Mouse (Mus musculus): ENCODE results near the gene Ier5. TPM values are rescaled to one million over a fixed set of nuclear protein-coding genes. Genes with fewer than 3 reads are reported as not detected.

Gene Ier5
- total and polyA plus RNA-seq, 3 experiments: 7.2 to 7.4 TPM; not detected in 1

DNA sequence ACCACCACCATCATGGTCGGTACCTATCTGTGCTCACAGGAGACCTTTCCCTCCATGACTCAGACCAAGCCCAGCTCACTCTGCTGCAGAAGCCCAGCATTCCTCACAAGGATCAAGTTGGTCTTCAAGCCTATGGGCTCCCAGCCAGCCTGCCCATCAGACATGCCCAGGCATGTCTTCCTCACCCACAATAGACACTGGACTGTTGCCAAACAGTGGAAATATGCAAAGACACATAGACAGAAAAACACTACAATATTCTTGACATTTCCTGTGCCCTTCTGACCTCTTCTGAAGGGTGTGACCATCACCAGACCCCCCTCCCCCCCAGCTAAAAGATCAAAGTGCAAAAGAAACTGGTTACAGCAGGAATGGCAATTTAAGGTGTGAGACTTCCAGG, 43.3 kb downstream of the Ier5 start:
- H3K9me3 ChIP-seq (replicated peaks; ENCODE audit: insufficient read depth, low read length): no peaks in the 10 kb centered on the region
- H3K79me2 ChIP-seq (ENCODE audit: control insufficient read depth, insufficient read depth, low read length, poor library complexity): no peaks in the 10 kb centered on the region
- H3K4me1 ChIP-seq (ENCODE audit: control insufficient read depth in 1 of 2, insufficient read depth in 2 of 2, low read length in 2 of 2): peaks cover 6 to 24% of the 10 kb centered on the region in 2 experiments
- H3K27me3 ChIP-seq (ENCODE audit: control insufficient read depth in 1 of 2, insufficient read depth in 2 of 2, low read length in 2 of 2): no peaks in the 10 kb centered on the region
- no peak overlapping the region for H3K27ac ChIP-seq (ENCODE audit: control insufficient read depth, low read depth, low read length)
- DNase-seq (ENCODE audit: low read depth, low spot score): no peak
- no peak for TF ChIP-seq ZNF384 (IDR thresholded peaks at IDR 0.05; ENCODE audit: low read depth, low read length)
- no peak for TF ChIP-seq MAX (IDR thresholded peaks at IDR 0.05; ENCODE audit: low read length)
- TF ChIP-seq SIN3A (IDR thresholded peaks at IDR 0.05; ENCODE audit: low read length): no peak
- no peak for TF ChIP-seq SMC3 (IDR thresholded peaks at IDR 0.05; ENCODE audit: low read depth, low read length)
- TF ChIP-seq BHLHE40 (IDR thresholded peaks at IDR 0.05; ENCODE audit: borderline replicate concordance, low read depth, low read length): no peak
- TF ChIP-seq MAZ (IDR thresholded peaks at IDR 0.05; ENCODE audit: low read depth, low read length): no peak
- TF ChIP-seq MAFK (IDR thresholded peaks at IDR 0.05; ENCODE audit: borderline replicate concordance, low read depth, low read length): no peak
- peaks cover 0 to 9% of the 10 kb centered on the region in 2 experiments; a peak in 2 of 4 replicates for H3K36me3 ChIP-seq (ENCODE audit: control insufficient read depth in 1 of 2, insufficient read depth in 2 of 2, low read length in 2 of 2)
- no peak overlapping the region for H3K4me3 ChIP-seq (ENCODE audit: control insufficient read depth in 1 of 2, insufficient read depth in 1 of 2, low read depth in 2 of 2, low read length in 2 of 2)
- H3K9ac ChIP-seq (ENCODE audit: control insufficient read depth, low read depth, low read length, poor library complexity, severe bottlenecking): no peak overlapping the region

DNA sequence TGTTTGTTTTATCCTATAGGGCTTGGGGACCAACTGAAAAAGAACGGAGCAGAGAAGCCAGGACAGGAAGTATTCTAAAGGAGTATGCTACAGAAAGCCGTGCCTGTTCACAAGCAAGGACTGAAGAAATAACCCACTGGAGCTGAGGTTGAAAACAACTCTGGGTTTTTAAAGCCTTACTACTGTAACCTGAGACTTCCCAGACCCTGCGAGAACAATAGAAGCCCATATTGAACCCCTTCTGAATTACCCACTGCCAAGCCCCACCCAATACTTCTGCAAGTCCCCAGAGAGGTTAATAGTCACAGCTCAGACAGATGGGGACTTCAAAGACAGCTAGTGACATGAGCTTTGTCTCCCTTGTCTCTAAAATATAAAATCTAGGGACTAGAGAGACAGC, 44.4 kb downstream of the Ier5 start:
- no peak overlapping the region for H3K9ac ChIP-seq (ENCODE audit: control insufficient read depth, low read depth, low read length, poor library complexity, severe bottlenecking)
- H3K79me2 ChIP-seq (ENCODE audit: control insufficient read depth, insufficient read depth, low read length, poor library complexity): no peaks in the 10 kb centered on the region
- no peaks in the 10 kb centered on the region for H3K27me3 ChIP-seq (ENCODE audit: control insufficient read depth in 1 of 2, insufficient read depth in 2 of 2, low read length in 2 of 2)
- peaks cover 0 to 7% of the 10 kb centered on the region in 2 experiments; a peak in 2 of 4 replicates for H3K36me3 ChIP-seq (ENCODE audit: control insufficient read depth in 1 of 2, insufficient read depth in 2 of 2, low read length in 2 of 2)
- no peak overlapping the region for H3K27ac ChIP-seq (ENCODE audit: control insufficient read depth, low read depth, low read length)
- peak; percentile 23 for DNase-seq (ENCODE audit: low read depth, low spot score)
- H3K9me3 ChIP-seq (replicated peaks; ENCODE audit: insufficient read depth, low read length): no peaks in the 10 kb centered on the region
- peaks cover 4 to 26% of the 10 kb centered on the region in 2 experiments for H3K4me1 ChIP-seq (ENCODE audit: control insufficient read depth in 1 of 2, insufficient read depth in 2 of 2, low read length in 2 of 2)
- no peak for TF ChIP-seq GATA1 (IDR thresholded peaks at IDR 0.05; ENCODE audit: low read depth, low read length)
- TF ChIP-seq POLR2A (IDR thresholded peaks at IDR 0.05; ENCODE audit: control insufficient read depth in 1 of 2, insufficient read depth in 1 of 2, low read depth in 1 of 2, low read length in 2 of 2, poor library complexity in 1 of 2): no peak
- no peak for TF ChIP-seq EP300 (IDR thresholded peaks at IDR 0.05; ENCODE audit: low read depth in 1 of 2, low read length in 2 of 2)
- TF ChIP-seq TBP (IDR thresholded peaks at IDR 0.05; ENCODE audit: low read depth, low read length): no peak
- TF ChIP-seq ZMIZ1 (IDR thresholded peaks at IDR 0.05; ENCODE audit: low read depth, low read length): no peak
- TF ChIP-seq RAD21 (IDR thresholded peaks at IDR 0.05; ENCODE audit: low read depth, low read length): no peak
- peak overlapping the region in 1 of 2 experiments; percentile 56; a peak in 1 of 4 replicates for H3K4me3 ChIP-seq (ENCODE audit: control insufficient read depth in 1 of 2, insufficient read depth in 1 of 2, low read depth in 2 of 2, low read length in 2 of 2)

DNA sequence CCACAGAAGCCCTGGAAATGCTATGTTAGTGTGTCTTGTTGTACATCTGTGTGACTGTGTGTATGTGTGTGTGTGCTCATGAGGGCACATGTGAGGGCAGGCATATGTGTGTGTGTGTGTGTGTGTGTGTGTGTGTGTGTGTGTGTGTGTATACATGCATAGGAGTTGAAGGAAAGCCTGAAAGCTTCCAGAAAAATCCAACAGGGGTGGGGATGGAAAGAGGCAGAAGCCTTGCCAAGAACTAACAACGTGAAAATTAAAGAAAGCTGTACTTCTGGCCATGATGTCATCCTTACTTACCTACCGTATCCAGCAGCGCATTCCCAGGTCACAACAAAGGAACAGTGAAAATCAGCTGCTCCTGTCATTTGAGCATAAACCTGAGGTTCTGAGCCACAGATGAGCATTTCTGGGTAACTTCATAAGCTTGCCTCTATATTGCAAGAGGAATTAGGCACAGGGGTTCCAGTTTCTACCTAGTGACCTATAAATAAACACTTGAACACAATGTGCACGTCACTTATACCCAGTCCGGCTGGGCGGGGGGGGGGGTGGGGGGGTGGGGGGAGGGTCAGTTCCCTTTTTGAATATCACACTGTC, 45.0 kb downstream of the Ier5 start:
- DNase-seq (ENCODE audit: low read depth, low spot score): peak; percentile 25
- Histone ChIP-seq H3K27me3 (ENCODE audit: control insufficient read depth in 1 of 2, insufficient read depth in 2 of 2, low read length in 2 of 2) (no peaks in the 10 kb centered on the region), H3K79me2 (ENCODE audit: control insufficient read depth, insufficient read depth, low read length, poor library complexity) (no peaks in the 10 kb centered on the region), H3K9me3 (replicated peaks; ENCODE audit: insufficient read depth, low read length) (no peaks in the 10 kb centered on the region), H3K9ac (ENCODE audit: control insufficient read depth, low read depth, low read length, poor library complexity, severe bottlenecking) (no peak overlapping the region), H3K4me1 (ENCODE audit: control insufficient read depth in 1 of 2, insufficient read depth in 2 of 2, low read length in 2 of 2) (peaks cover 4 to 25% of the 10 kb centered on the region in 2 experiments), H3K4me3 (ENCODE audit: control insufficient read depth in 1 of 2, insufficient read depth in 1 of 2, low read depth in 2 of 2, low read length in 2 of 2) (peak overlapping the region in 1 of 2 experiments; percentile 56; a peak in 1 of 4 replicates), H3K27ac (ENCODE audit: control insufficient read depth, low read depth, low read length) (no peak overlapping the region), H3K36me3 (ENCODE audit: control insufficient read depth in 1 of 2, insufficient read depth in 2 of 2, low read length in 2 of 2) (peaks cover 0 to 12% of the 10 kb centered on the region in 2 experiments; a peak in 2 of 4 replicates)
- TF ChIP-seq HCFC1 (IDR thresholded peaks at IDR 0.05; ENCODE audit: low read depth, low read length) (no peak), POLR2AphosphoS2 (IDR thresholded peaks at IDR 0.05; ENCODE audit: low read length) (no peak), MAFK (IDR thresholded peaks at IDR 0.05; ENCODE audit: borderline replicate concordance, low read depth, low read length) (no peak), ZNF384 (IDR thresholded peaks at IDR 0.05; ENCODE audit: low read depth, low read length) (no peak), UBTF (IDR thresholded peaks at IDR 0.05; ENCODE audit: borderline replicate concordance, insufficient read depth, low read depth, low read length) (no peak), GABPA (IDR thresholded peaks at IDR 0.05; ENCODE audit: low read depth, low read length) (no peak), MAZ (IDR thresholded peaks at IDR 0.05; ENCODE audit: low read depth, low read length) (no peak), TCF12 (IDR thresholded peaks at IDR 0.05; ENCODE audit: low read depth, low read length) (no peak), JUND (IDR thresholded peaks at IDR 0.05; ENCODE audit: low read depth, low read length) (no peak), SMC3 (IDR thresholded peaks at IDR 0.05; ENCODE audit: low read depth, low read length) (no peak), MEF2A (IDR thresholded peaks at IDR 0.05; ENCODE audit: extremely low read depth, insufficient replicate concordance, low read depth, low read length, poor library complexity, severe bottlenecking) (no peak), MAX (IDR thresholded peaks at IDR 0.05; ENCODE audit: low read length) (no peak), USF1 (IDR thresholded peaks at IDR 0.05; ENCODE audit: low read depth, low read length) (no peak), CHD1 (IDR thresholded peaks at IDR 0.05; ENCODE audit: low read depth, low read length) (no peak), EP300 (IDR thresholded peaks at IDR 0.05; ENCODE audit: low read depth in 1 of 2, low read length in 2 of 2) (no peak), E2F4 (IDR thresholded peaks at IDR 0.05; ENCODE audit: borderline replicate concordance, low read depth, low read length) (no peak), ZMIZ1 (IDR thresholded peaks at IDR 0.05; ENCODE audit: low read depth, low read length) (no peak), ZC3H11A (IDR thresholded peaks at IDR 0.05; ENCODE audit: low read depth, low read length) (no peak)

All from MEL (cell line).